Mouse (Mus musculus): ENCODE measurements around the gene Cnnm4.

- TF ChIP-seq CTCF (IDR thresholded peaks at IDR 0.05; ENCODE audit: control insufficient read depth, insufficient read depth, insufficient read length) (no peak), MAX (IDR thresholded peaks at IDR 0.05) (no peak)
These were observed 64.9 kb downstream of the Cnnm4 start for GRCm38 (mm10) chr1:36536397-36536728.

All from C2C12 (cell line).